Mouse (Mus musculus) G1E (cell line): ENCODE measurements around the gene Pglyrp1.

Experiments
- GATA2 ChIP-seq: IDR thresholded peaks from 2 replicates; pipeline ENCODE4 v1.6.1; 2012; ENCODE audit warnings: low read depth, low read length, inconsistent platforms, borderline replicate concordance
- POLR2AphosphoS5 ChIP-seq: IDR thresholded peaks from 2 replicates; pipeline ENCODE4 v1.6.1; 2012; ENCODE audit warnings: low read depth, low read length, inconsistent platforms; ENCODE audit not compliant: insufficient replicate concordance

- TF ChIP-seq GATA2 (no peak), POLR2AphosphoS5 (no peak)
These were observed 42.5 kb upstream of the Pglyrp1 start for GRCm38 (mm10) chr7:18828592-18828991.
